Mouse (Mus musculus) thymus, adult 2 months (tissue): Measurements from ENCODE around the gene Gm45785.

Source experiments
- CTCF ChIP-seq: fragments of 200-500 bp; IDR thresholded peaks from 2 replicates; pipeline ENCODE4 v1.5.1; 2012; ENCODE audit warnings: mild to moderate bottlenecking, control low read depth, low read length, moderate library complexity, borderline replicate concordance; ENCODE audit not compliant: control insufficient read depth, poor library complexity, insufficient read depth; ENCODE audit errors: extremely low read depth
- POLR2A ChIP-seq: fragments of 200-500 bp; IDR thresholded peaks from 2 replicates; pipeline ENCODE4 v1.6.1; 2012; ENCODE audit warnings: mild to moderate bottlenecking, low read length, control low read depth, moderate library complexity; ENCODE audit not compliant: control insufficient read depth, poor library complexity, insufficient read depth; ENCODE audit errors: extremely low read depth

DNA sequence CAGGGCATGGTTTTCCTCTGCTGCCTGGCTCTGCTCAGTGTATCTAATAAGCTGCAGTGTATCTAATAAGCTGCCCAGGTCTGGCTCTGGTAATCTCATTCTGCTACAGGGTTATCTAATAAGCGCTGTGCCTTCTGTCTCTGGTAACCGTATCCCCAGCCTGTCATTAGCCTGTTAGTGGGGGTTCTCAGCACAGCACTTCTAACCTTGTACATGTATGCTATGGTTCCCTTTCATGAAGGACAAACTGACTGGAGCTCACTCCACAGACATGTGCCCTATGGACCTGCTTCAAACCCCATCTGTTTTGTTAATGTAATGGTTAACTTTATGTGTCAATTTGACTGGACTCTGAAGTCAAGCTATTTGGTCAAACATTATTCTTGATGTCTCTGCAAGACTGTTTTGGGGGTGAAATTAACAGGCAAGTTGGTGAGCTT lies 49.5 kb upstream of the Gm45785 start:
- TF ChIP-seq CTCF (no peak), POLR2A (no peak)
